Mouse (Mus musculus) cerebellum, adult 2 months (tissue): ENCODE data around the gene Polr3gl.

ENCODE experiments used
- CTCF ChIP-seq: fragments of 200-500 bp; IDR thresholded peaks from 2 replicates; pipeline ENCODE4 v1.5.1; 2011; ENCODE audit warnings: low read depth, mild to moderate bottlenecking, control low read depth, low read length, moderate library complexity, borderline replicate concordance; ENCODE audit not compliant: insufficient read depth
- POLR2A ChIP-seq: fragments of 200-500 bp; IDR thresholded peaks from 2 replicates; pipeline ENCODE4 v1.6.1; 2011; ENCODE audit warnings: low read length, control low read depth, borderline replicate concordance; ENCODE audit not compliant: insufficient read depth

- TF ChIP-seq CTCF (no peak), POLR2A (no peak)
Observed at GRCm38 (mm10) chr3:96581141-96581540, 12.8 kb downstream of the Polr3gl start.
